9 mouse cellular contexts compared by ENCODE assay signal in the genomic region with DNA sequence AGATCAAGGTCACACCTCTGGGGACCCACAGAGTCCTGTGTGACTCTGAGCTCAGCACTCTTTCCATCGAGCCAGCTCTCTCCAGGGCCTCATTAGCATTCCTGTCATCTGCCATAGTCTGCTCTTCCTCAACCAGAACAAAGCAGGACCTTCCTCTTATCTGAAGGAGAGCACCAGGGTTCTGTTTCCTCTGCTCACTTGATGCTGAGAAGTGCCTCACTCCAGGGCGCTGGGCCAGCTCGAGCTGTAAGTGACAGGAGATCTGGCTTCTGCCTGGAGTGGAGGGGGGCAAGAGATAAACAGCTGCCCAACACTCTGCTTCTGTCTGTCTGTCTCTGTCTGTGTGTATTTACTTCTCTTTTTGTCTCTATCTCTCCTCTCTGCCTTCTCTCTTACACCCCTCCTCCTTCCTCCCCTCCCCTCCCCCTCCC. TPM values are rescaled to one million over a fixed set of nuclear protein-coding genes. Genes with fewer than 3 reads are reported as not detected.
A peak's percentile ranks its signal among the peaks of the same experiment; 100 is the strongest.
DNase-seq lines count a peak whose midpoint lies in the region; ATAC-seq and TF ChIP-seq lines count a peak whose summit lies in the region.
"Had no signal": no experiment of that assay in that cellular context is flagged by ENCODE, and none has a peak within 500 bp of the region (broad histone marks: within the 10 kb centered on the region; RNA-seq: fewer than 3 reads in every experiment).

No protein-coding gene starts in this region.

- no peak for TF ChIP-seq CTCF in CH12.LX (conservative IDR thresholded peaks at IDR 0.05 in 1 of 2, IDR thresholded peaks at IDR 0.05 in 1 of 2; ENCODE audit: low read depth in 2 of 2, low read length in 2 of 2)
- TF ChIP-seq CTCF in liver, embryonic 14.5 days (IDR thresholded peaks at IDR 0.05; ENCODE audit: low read depth), result no peak

- no peak overlapping the region for H3K9ac ChIP-seq in CH12.LX (ENCODE audit: insufficient read depth, low read depth)
- no peak overlapping the region for H3K9ac ChIP-seq in heart, embryonic 11.5 days (ENCODE audit: low read depth, low read length)
- no peak overlapping the region; the same call in 1 of the 2 replicates for H3K9ac ChIP-seq in liver, embryonic 14.5 days (replicated peaks)
- H3K9ac ChIP-seq: embryonic facial prominence, embryonic 15.5 days had no signal

- H3K27me3 ChIP-seq in CH12.LX (replicated peaks), result no peaks in the 10 kb centered on the region
- no peaks in the 10 kb centered on the region for H3K27me3 ChIP-seq in heart, embryonic 11.5 days (ENCODE audit: control insufficient read depth, insufficient read depth, low read length)
- no peaks in the 10 kb centered on the region for H3K27me3 ChIP-seq in liver, embryonic 14.5 days (ENCODE audit: control insufficient read depth, insufficient read depth, low read length)
- H3K27me3 ChIP-seq: embryonic facial prominence, embryonic 15.5 days had no signal

- no peak for TF ChIP-seq EP300 in CH12.LX (IDR thresholded peaks at IDR 0.05; ENCODE audit: low read length)
- TF ChIP-seq EP300 in liver, embryonic 14.5 days (IDR thresholded peaks at IDR 0.05; ENCODE audit: low read depth), result peak; percentile 25; the same call in 1 of the 2 replicates

- no peak for TF ChIP-seq RAD21 in CH12.LX (IDR thresholded peaks at IDR 0.05; ENCODE audit: low read depth, low read length)

- H3K27ac ChIP-seq in CH12.LX (ENCODE audit: insufficient read depth, low read depth), result no peak overlapping the region
- peak overlapping the region; percentile 62 for H3K27ac ChIP-seq in heart, embryonic 11.5 days (ENCODE audit: low read depth, low read length)
- no peak overlapping the region for H3K27ac ChIP-seq in liver, embryonic 14.5 days
- H3K27ac ChIP-seq: embryonic facial prominence, embryonic 15.5 days had no signal

- dilution Hi-C loops in CH12.LX (cut with MboI; ENCODE audit: extremely low pct_ligation_motif_present, extremely low pct_unique_long_range_greater_than_20kb, low sequenced_read_pairs), result no loop called here

- peak overlapping the region; percentile 12; the same call in 1 of the 2 replicates for H3K4me2 ChIP-seq in CH12.LX (ENCODE audit: insufficient read depth, low read depth, poor library complexity, severe bottlenecking)
- peak overlapping the region; percentile 24 for H3K4me2 ChIP-seq in heart, embryonic 11.5 days
- H3K4me2 ChIP-seq in liver, embryonic 14.5 days (ENCODE audit: low read depth), result no peak overlapping the region
- H3K4me2 ChIP-seq: embryonic facial prominence, embryonic 15.5 days had no signal

- peaks cover 4 to 22% of the 10 kb centered on the region in 2 experiments for H3K4me1 ChIP-seq in CH12.LX (ENCODE audit: control insufficient read depth in 1 of 2, insufficient read depth in 2 of 2)
- H3K4me1 ChIP-seq in heart, embryonic 11.5 days (ENCODE audit: control insufficient read depth, insufficient read depth, low read length), result peaks cover 12% of the 10 kb centered on the region; the same call in 1 of the 2 replicates
- peaks cover 4 to 6% of the 10 kb centered on the region in 2 experiments; a peak in 2 of 4 replicates for H3K4me1 ChIP-seq in liver, embryonic 14.5 days (replicated peaks; ENCODE audit: control insufficient read depth in 2 of 2, insufficient read depth in 2 of 2, low read length in 1 of 2)
- H3K4me1 ChIP-seq: embryonic facial prominence, embryonic 15.5 days had no signal

- DNase-seq in cerebellum, postnatal 10 days, result peak; percentile 9 to 38
- DNase-seq in cerebellum, adult 18-20 months, result no peak
- DNase-seq in CH12.LX (ENCODE audit: extremely low read depth), result peak; percentile 51
- peak; percentile 31 to 41 (median 34) for DNase-seq in liver, embryonic 14.5 days (ENCODE audit: low read depth in 3 of 3, low spot score in 3 of 3)
- DNase-seq in testis, postnatal 14 days (ENCODE audit: low spot score), result no peak
- DNase-seq in cerebellum, postnatal 25 days, result no peak

- ATAC-seq in heart, embryonic 11.5 days (replicated peaks; ENCODE audit: insufficient number of reproducible peaks, low FRiP score, low TSS enrichment), result peak; percentile 87
- peak; percentile 83 for ATAC-seq in liver, embryonic 14.5 days (ENCODE audit: insufficient read depth)
- ATAC-seq in monocyte, adult 5-6 weeks (replicated peaks; ENCODE audit: insufficient number of reproducible peaks, low FRiP score, low TSS enrichment, poor library complexity, severe bottlenecking), result no peak

- no peaks in the 10 kb centered on the region for H3K79me2 ChIP-seq in CH12.LX (replicated peaks; ENCODE audit: control insufficient read depth, extremely low read depth, insufficient read depth, poor library complexity, severe bottlenecking)

- in situ Hi-C loops in CH12.LX (cut with MboI; ENCODE audit: low pct_ligation_motif_present, low pct_unique_long_range_greater_than_20kb, low sequenced_read_pairs), result loop anchor here (25.0 kb wide), 1 partner anchor 317 kb away; no protein-coding TSS in a partner anchor

- H3K4me3 ChIP-seq in CH12.LX (replicated peaks in 1 of 3; ENCODE audit: low read depth in 2 of 3, low read length in 2 of 3, poor library complexity in 1 of 3), result no peak overlapping the region
- H3K4me3 ChIP-seq in heart, embryonic 11.5 days (ENCODE audit: low read depth, low read length), result no peak overlapping the region
- no peak overlapping the region for H3K4me3 ChIP-seq in liver, embryonic 14.5 days (ENCODE audit: insufficient read depth in 1 of 2, low read depth in 2 of 2, low read length in 2 of 2)
- H3K4me3 ChIP-seq: embryonic facial prominence, embryonic 15.5 days had no signal

- H3K9me3 ChIP-seq in CH12.LX (replicated peaks; ENCODE audit: low read length), result no peaks in the 10 kb centered on the region
- no peaks in the 10 kb centered on the region; the same call in 1 of the 2 replicates for H3K9me3 ChIP-seq in heart, embryonic 11.5 days (replicated peaks; ENCODE audit: control insufficient read depth, low read length)
- H3K9me3 ChIP-seq in liver, embryonic 14.5 days (ENCODE audit: control insufficient read depth, low read length), result no peaks in the 10 kb centered on the region
- H3K9me3 ChIP-seq: embryonic facial prominence, embryonic 15.5 days had no signal

- no peaks in the 10 kb centered on the region for H3K36me3 ChIP-seq in CH12.LX (replicated peaks in 1 of 2; ENCODE audit: control insufficient read depth in 1 of 2, insufficient read depth in 1 of 2, low read length in 1 of 2)
- H3K36me3 ChIP-seq in heart, embryonic 11.5 days (ENCODE audit: control insufficient read depth, insufficient read depth, low read length), result no peaks in the 10 kb centered on the region
- H3K36me3 ChIP-seq in liver, embryonic 14.5 days (replicated peaks; ENCODE audit: control insufficient read depth, insufficient read depth, low read depth), result no peaks in the 10 kb centered on the region
- H3K36me3 ChIP-seq: embryonic facial prominence, embryonic 15.5 days had no signal

- WGBS in heart, embryonic 11.5 days (ENCODE audit: insufficient replicate concordance), result 0% methylated on average over 3 of the region's 3 CpGs
- 2% methylated on average over 3 of the region's 3 CpGs for WGBS in liver, embryonic 14.5 days (ENCODE audit: insufficient replicate concordance)

- TF ChIP-seq POLR2A in CH12.LX (IDR thresholded peaks at IDR 0.05; ENCODE audit: low read depth, low read length), result no peak

TF ChIP-seq in CH12.LX, 34 proteins besides CTCF, POLR2A, EP300 and RAD21:
- no peak for TF ChIP-seq RCOR1 (conservative IDR thresholded peaks at IDR 0.05; ENCODE audit: low read depth, low read length)
- no peak for TF ChIP-seq MAZ (IDR thresholded peaks at IDR 0.05; ENCODE audit: low read depth, low read length)
- no peak for TF ChIP-seq JUND (conservative IDR thresholded peaks at IDR 0.05; ENCODE audit: low read depth, low read length)
- no peak for TF ChIP-seq IRF4 (IDR thresholded peaks at IDR 0.05; ENCODE audit: low read depth, low read length)
- no peak for TF ChIP-seq JUN (IDR thresholded peaks at IDR 0.05; ENCODE audit: insufficient read depth, low read depth, low read length)
- 0 out of 2 replicates have a peak, but pooled peaks have one; percentile 10 for TF ChIP-seq ETS1 (conservative IDR thresholded peaks at IDR 0.05; ENCODE audit: low read depth, low read length)
- peak; percentile 42; the same call in 1 of the 2 replicates for TF ChIP-seq CHD2 (IDR thresholded peaks at IDR 0.05; ENCODE audit: low read length)
- TF ChIP-seq USF1 (IDR thresholded peaks at IDR 0.05; ENCODE audit: low read depth, low read length), result no peak

RNA-seq across cellular contexts. Expression of a gene that starts 55.3 kb away (rescaled TPM):
- 45.2 and 47.6 TPM in 2 replicates for total RNA-seq in CH12.LX (2012; rRNA removed)
- 32.9 and 33.2 TPM in 2 replicates for total RNA-seq in CH12.LX (2014; rRNA removed)
- 35.4 and 42.1 TPM in 2 replicates for polyA plus RNA-seq in CH12.LX (2012; ENCODE audit: insufficient read length, low read depth)
- 24.4 and 25.7 TPM in 2 replicates for polyA plus RNA-seq in heart, embryonic 11.5 days (2014; fragmentation: Nextera tagmentation; extraction: Ambion mirVana)
- 18.8 and 23.9 TPM in 2 replicates for polyA plus RNA-seq in liver, embryonic 14.5 days (2012; rRNA removed)
- 25.0 and 25.7 TPM in 2 replicates for polyA plus RNA-seq in liver, embryonic 14.5 days (2014; fragmentation: Nextera tagmentation; extraction: Ambion mirVana)
- total RNA-seq in monocyte, adult 5-6 weeks (2017), result 125 to 158 TPM (median 133 TPM) in 3 replicates

Comparison
In these comparisons a context has a peak if more than half of its experiments do, and no peak if none do; other contexts are left out.
1. DNase-seq: peak in cerebellum, postnatal 10 days (2 of 2), CH12.LX (single experiment) and liver, embryonic 14.5 days (3 of 3); none in cerebellum, adult 18-20 months (0 of 2), testis, postnatal 14 days (single experiment) and cerebellum, postnatal 25 days (0 of 2).